Mouse (Mus musculus) WW6 (cell line): ENCODE data around the gene Psmc3ip.
"Not testable (repeated sequence)": the region's sequence is repeated elsewhere in the genome, so short reads cannot be mapped to it uniquely, and the experiment has no call there.

Experiments used
- DNase-seq: peaks from one replicate; pipeline ENCODE4 v3.0.0-alpha.2; 2013; ENCODE audit warnings: low read depth, low spot score

Psmc3ip gene

DNA sequence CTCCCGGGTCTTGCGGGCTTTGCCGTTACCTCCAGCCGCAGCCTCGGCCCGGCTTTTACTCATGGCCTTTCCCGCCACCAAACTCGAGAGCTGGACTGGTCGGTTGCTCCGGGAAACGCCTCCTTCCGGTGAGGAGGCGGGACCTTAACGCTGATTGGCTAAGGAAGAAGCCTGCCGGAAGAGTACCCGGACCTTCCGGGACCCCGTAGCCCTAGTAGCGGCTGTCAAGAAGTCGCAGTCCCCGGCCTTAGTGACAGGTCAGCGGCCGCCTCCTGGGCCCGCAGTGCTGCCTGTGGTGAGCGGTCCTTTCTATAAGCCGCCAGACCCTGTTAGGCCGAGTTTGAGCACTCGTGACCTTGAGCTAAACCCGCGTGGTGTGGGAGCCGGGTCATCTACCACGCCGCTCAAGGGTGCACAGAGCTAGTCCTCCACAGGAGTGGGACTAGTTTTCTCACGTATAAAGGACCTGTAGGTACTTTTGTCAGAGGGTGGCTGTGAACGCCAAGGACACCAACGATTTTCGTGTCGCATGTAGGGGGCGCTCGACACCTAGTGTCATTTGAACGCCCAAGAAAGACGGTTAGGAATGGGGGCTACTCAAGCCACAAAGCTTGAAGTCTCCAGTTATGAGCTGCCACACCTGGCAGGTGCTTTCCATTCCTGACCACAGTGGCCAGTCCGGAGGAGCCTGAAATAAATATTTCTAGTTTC lies at the start of gene Psmc3ip:
TSS of gene Psmc3ip (minus strand) at position 123 of the 711 bp plus-strand sequence.
- peak; percentile 95 for DNase-seq

- DNase-seq = no peak
These were observed 48.3 kb upstream of the Psmc3ip start for GRCm38 (mm10) chr11:101143338-101144225.

GRCm38 (mm10) chr11:101142215-101142967 lies 47.2 kb upstream of the Psmc3ip start:
- DNase-seq = no peak

- no peak for DNase-seq
These were observed 45.9 kb upstream of the Psmc3ip start for GRCm38 (mm10) chr11:101141088-101141487.

- DNase-seq = no peak
These were observed 45.1 kb upstream of the Psmc3ip start for GRCm38 (mm10) chr11:101140164-101140819.

DNA sequence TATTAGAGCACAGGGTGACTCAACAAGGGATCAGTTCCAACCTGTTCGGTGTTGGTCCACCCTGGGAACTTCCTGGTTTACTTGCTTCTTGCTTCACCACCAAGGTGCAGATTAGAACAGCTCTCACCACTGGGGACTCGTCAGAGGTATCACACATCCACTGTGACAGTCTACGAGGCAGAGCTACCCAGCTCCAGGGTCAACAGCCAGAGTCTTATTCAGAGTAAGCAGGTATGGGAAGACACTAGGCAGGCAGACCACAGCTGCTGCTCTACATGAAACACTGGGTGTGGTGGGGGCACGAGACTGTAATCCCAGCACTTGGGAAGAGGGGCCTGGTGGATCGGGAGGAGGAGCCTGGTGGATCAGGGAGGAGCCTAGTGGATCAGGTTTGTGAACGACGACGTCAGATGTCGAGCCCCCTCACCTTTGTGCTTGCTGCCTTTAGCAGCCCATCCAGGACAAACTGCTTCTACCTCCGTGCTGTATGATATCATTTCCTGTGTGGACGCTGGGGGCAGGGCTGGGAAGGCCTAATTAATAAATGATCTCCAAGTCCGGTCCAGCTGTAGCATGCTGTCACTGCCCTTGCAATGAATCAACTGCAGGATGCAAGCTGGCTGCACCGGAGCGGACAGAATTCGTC lies 43.4 kb upstream of the Psmc3ip start:
- no peak for DNase-seq

DNA sequence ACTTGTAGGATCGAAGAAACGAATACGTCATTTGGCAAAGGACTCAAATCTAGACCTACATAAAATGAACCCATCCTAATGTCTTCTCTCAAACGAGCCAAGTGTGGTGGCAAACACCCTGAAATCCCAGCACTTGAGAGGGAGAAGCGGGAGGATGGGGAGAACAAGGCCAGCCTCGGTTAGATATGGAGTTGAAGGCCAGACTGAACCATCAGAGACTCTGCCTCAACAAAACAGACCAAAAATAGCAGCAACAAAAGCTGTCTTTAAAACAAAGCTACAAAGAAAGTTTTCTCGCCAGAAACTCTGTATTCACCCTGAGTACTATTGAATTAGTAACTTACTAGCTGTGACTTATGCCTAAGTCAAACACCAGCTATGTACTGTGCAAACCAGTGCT lies 41.8 kb upstream of the Psmc3ip start:
- DNase-seq = no peak

GRCm38 (mm10) chr11:101134217-101134865 lies 39.1 kb upstream of the Psmc3ip start:
- DNase-seq = no peak

GRCm38 (mm10) chr11:101133037-101133436 lies 37.8 kb upstream of the Psmc3ip start:
- DNase-seq = no peak

GRCm38 (mm10) chr11:101131701-101132100 lies 36.5 kb upstream of the Psmc3ip start:
- peak; percentile 75 for DNase-seq

- no peak for DNase-seq
These were observed 36.0 kb upstream of the Psmc3ip start for GRCm38 (mm10) chr11:101131187-101131586.

DNA sequence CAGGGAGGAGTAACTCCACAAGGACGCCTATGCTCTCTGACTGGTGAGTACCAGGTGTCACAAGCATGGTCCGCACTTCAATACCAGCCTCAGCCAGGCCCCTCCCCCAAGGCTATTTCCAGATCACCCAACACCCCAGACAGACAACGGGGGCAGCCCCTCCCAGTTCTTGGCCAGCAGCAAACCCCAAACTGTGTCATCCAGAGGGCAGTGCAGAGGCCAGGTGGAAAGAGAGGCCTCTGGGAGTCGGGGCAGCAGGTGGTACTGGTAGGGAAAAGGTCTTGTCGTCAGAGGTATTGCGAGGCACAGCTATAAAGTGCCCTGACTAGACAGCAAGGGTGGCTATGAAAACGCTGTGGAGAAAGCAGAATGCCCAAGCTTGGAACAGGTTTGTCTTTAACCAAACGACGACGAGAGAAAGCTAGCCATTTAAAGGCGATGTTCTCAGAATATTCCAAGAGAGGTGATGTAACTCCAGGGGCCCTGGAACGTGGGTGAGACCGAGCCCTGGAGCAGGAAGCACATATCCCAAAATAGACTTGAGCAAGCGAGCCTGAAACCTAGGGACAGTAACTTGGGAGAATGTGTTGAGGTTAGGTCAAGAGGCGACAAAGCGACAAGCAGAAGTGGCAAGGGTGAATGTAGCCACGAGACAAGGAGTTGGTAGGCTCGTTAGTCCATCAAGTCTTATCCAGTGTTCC lies 35.0 kb upstream of the Psmc3ip start:
- DNase-seq = no peak

GRCm38 (mm10) chr11:101128996-101129577 lies 33.9 kb upstream of the Psmc3ip start:
- DNase-seq = no peak

- DNase-seq = no peak
These were observed 31.8 kb upstream of the Psmc3ip start for GRCm38 (mm10) chr11:101127075-101127474.

GRCm38 (mm10) chr11:101125008-101125407 lies 29.8 kb upstream of the Psmc3ip start:
- DNase-seq = not testable (repeated sequence)

DNA sequence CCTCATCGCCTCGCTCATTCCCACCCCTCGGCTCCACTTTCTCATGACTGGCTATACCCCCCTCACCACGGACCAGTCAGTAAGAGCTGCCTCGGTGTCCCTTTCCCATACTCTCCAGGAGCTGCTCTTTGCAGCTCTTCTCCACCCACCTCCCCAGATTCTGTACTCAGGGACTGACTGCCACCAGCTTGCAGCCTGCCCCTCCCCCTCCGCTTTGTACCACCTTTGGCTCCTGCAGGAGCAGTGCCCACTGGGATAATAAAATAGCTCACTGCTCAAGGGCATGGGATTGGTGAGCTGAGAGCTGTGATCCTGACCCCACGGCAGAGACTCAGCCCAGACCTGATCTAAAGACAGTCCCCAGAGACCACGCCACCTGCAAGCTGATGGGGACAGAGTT lies 29.3 kb upstream of the Psmc3ip start:
- not testable (repeated sequence) for DNase-seq

DNA sequence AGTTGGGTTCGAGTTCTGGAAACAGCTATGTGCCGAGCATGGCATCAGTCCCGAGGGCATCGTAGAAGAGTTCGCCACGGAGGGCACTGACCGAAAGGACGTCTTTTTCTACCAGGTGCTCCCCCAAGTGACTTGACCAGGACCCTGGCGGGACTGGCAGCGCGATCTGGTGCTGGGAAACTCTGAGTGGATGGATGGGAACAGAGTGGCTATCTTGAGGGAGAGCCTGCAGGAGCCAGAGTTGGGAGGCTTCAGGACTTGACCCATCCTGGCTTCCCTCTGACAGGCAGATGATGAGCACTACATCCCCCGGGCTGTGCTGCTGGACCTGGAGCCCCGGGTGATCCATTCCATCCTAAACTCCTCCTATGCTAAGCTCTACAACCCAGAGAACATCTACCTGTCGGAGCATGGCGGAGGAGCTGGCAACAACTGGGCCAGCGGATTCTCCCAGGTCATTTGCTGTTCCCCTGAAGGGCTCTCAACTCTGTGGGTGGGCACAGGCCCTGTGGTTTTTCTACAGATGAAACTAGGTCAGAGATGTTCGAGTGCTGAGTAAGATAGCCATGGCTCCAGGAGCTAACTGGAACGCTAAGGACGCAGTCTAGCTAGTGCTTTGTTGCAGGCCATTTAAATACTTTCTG lies 25.4 kb upstream of the Psmc3ip start:
- no peak for DNase-seq

DNA sequence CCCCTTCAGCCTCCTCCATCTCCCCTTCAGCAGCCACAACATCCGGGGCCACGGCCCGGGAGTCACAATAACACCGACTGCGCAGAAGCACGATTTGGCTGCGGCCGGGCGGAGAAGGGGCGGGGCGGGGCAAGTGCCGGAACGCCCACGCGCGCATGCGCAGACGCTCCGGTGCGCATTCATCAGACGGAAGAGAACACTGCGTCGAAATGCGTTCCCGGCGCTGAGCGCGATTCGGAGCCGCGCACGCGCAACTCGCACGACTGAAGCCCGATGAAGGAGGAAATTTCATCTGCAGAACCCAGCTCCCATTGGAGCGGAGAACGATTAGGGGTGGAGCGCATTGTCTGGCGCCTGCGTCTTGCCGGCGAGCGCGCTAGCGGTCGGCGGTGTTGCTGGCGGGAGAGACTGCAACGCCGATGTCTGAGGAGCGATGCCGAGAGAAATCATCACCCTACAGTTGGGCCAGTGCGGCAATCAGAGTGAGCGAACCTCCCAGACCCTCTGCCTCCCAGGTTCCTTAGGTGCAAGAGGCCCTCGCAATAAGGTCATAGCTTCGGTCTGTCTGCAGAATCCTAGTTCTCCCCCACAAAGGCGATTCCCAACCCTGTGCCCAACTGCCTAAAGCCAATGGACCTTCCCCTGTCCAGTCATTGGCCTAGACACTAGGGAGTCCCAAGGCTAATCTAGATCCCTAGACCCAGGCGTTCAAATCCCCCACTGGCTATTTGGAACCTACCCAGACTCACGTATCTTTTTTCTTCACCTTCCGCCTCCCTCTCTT lies 24.7 kb upstream of the Psmc3ip start, which contains the start of the genes Retreg3 and Tubg1:
TSS of gene Retreg3 (minus strand) at position 133 of the 784 bp plus-strand sequence.
TSS of gene Tubg1 (plus strand) at position 178 of the 784 bp plus-strand sequence.
- DNase-seq = peak; percentile 100
